Mouse (Mus musculus) heart, embryonic 11.5 days (tissue): ENCODE results near the gene Inf2. TPM values are rescaled to one million over a fixed set of nuclear protein-coding genes. Genes with fewer than 3 reads are reported as not detected.

Experiments
- ATAC-seq: fragments of 200-750 bp; cut with Nextera tagmentation; replicated peaks from 2 replicates; pipeline ENCODE4 v1.8.0; 2017; ENCODE audit warnings: moderate library complexity; ENCODE audit not compliant: insufficient number of reproducible peaks, low FRiP score, low TSS enrichment
- H3K27ac ChIP-seq: fragments of 300-500 bp; sonication (generic); 2 replicates; pipeline ENCODE4 v1.5.1; 2014; ENCODE audit warnings: mild to moderate bottlenecking, low read depth, low read length
- H3K27me3 ChIP-seq: fragments of 300-500 bp; sonication (generic); 2 replicates; pipeline ENCODE4 v1.6.1; 2014; ENCODE audit warnings: mild to moderate bottlenecking, low read length, mixed read lengths; ENCODE audit not compliant: control insufficient read depth, insufficient read depth
- H3K36me3 ChIP-seq: fragments of 300-500 bp; sonication (generic); 2 replicates; pipeline ENCODE4 v1.6.1; 2014; ENCODE audit warnings: mild to moderate bottlenecking, low read length, moderate library complexity, mixed read lengths; ENCODE audit not compliant: control insufficient read depth, insufficient read depth
- H3K4me1 ChIP-seq: fragments of 300-500 bp; sonication (generic); 2 replicates; pipeline ENCODE4 v1.6.1; 2014; ENCODE audit warnings: low read length; ENCODE audit not compliant: control insufficient read depth, insufficient read depth
- H3K4me2 ChIP-seq: fragments of 300-500 bp; sonication (generic); 2 replicates; pipeline ENCODE4 v1.6.1; 2014; ENCODE audit warnings: mild to moderate bottlenecking, moderate library complexity
- H3K4me3 ChIP-seq: fragments of 300-500 bp; sonication (generic); 2 replicates; pipeline ENCODE4 v1.5.1; 2014; ENCODE audit warnings: low read depth, low read length
- H3K9ac ChIP-seq: fragments of 300-500 bp; sonication (generic); 2 replicates; pipeline ENCODE4 v1.6.1; 2014; ENCODE audit warnings: mild to moderate bottlenecking, low read depth, low read length, moderate library complexity
- H3K9me3 ChIP-seq: fragments of 300-500 bp; sonication (generic); replicated peaks from 2 replicates; pipeline ENCODE4 v1.6.1; 2016; ENCODE audit warnings: low read length; ENCODE audit not compliant: control insufficient read depth
- WGBS: fragments of 180-500 bp; shearing (Covaris S2); extraction: QIAGEN DNeasy Blood & Tissue Kit; methylation state at CpG from one replicate; pipeline ENCODE4 v1.1.7; 2014; ENCODE audit not compliant: insufficient replicate concordance; 5-methylcytosine and 5-hydroxymethylcytosine counted together
- polyA plus RNA-seq: library from polyadenylated mRNA; unstranded; fragments of >200 nt; fragmentation: Nextera tagmentation; extraction: Ambion mirVana; gene quantifications from 2 replicates; pipeline ENCODE4 v1.2.1, GENCODE M21; 2014

Gene Inf2
- polyA plus RNA-seq, 1 experiment from 2014 or later = 3.8 TPM

DNA sequence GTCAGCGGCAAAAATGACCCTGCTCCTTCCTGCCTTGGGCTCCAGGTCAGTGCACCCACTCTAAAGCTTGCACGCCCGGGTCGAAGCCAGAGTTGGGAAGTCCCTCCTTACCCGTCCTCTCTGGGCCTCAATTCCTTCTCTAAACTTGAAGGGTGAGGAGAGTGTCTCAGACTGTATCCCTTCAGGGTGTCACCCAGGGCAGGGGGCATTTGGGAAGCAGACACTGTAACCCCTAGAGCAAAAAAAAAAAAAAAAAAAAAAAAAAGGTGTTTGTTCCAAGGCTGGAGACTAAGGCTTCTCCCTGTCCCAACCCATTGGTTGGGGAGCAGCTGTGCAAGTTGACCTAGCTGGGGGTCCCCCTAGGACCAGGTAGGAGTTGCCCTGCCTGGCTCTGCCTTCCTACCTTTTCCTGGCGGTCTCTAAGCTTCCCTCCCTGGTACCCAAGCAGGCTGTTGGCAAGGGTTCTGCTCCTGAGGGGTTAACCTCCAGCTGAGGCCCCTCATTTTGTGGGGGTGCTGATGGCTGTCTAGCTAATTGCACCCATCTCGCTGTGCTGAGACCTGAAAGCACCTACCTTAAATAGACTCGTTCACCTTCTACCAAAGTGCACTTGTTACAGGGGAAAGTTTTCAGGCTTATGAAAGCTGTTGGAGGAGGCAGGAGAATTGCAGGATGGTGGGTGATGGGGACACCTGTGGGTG, 1.1 kb downstream of the Inf2 start:
- no peaks in the 10 kb centered on the region for H3K9me3 ChIP-seq
- WGBS = 50% methylated on average over 8 of the region's 8 CpGs
- no peaks in the 10 kb centered on the region for H3K36me3 ChIP-seq
- peaks cover 5% of the 10 kb centered on the region; the same call in 1 of the 2 replicates for H3K27me3 ChIP-seq
- no peak overlapping the region for H3K27ac ChIP-seq
- no peak for ATAC-seq
- peak overlapping the region; percentile 64 for H3K4me3 ChIP-seq
- peak overlapping the region; percentile 94 for H3K4me2 ChIP-seq
- H3K4me1 ChIP-seq = peaks cover 43% of the 10 kb centered on the region
- peak overlapping the region; percentile 74; the same call in 1 of the 2 replicates for H3K9ac ChIP-seq

- H3K27ac ChIP-seq = no peak overlapping the region
- H3K9me3 ChIP-seq = no peaks in the 10 kb centered on the region
- ATAC-seq = no peak
- 62% methylated on average over 8 of the region's 8 CpGs for WGBS
- H3K9ac ChIP-seq = no peak overlapping the region
- H3K36me3 ChIP-seq = no peaks in the 10 kb centered on the region
- no peak overlapping the region for H3K4me3 ChIP-seq
- H3K4me1 ChIP-seq = peaks cover 52% of the 10 kb centered on the region
- no peak overlapping the region for H3K4me2 ChIP-seq
- peaks cover 5% of the 10 kb centered on the region; the same call in 1 of the 2 replicates for H3K27me3 ChIP-seq
Measured at GRCm38 (mm10) chr12:112590566-112591239, 2.1 kb downstream of the Inf2 start.

- H3K36me3 ChIP-seq = no peaks in the 10 kb centered on the region
- H3K27me3 ChIP-seq = peaks cover 5% of the 10 kb centered on the region; the same call in 1 of the 2 replicates
- WGBS = 81% methylated on average over 5 of the region's 5 CpGs
- no peak overlapping the region for H3K9ac ChIP-seq
- H3K4me3 ChIP-seq = no peak overlapping the region
- H3K9me3 ChIP-seq = no peaks in the 10 kb centered on the region
- H3K4me1 ChIP-seq = peaks cover 54% of the 10 kb centered on the region
- no peak overlapping the region for H3K27ac ChIP-seq
- H3K4me2 ChIP-seq = no peak overlapping the region
- no peak for ATAC-seq
Measured at GRCm38 (mm10) chr12:112591240-112591639, 2.7 kb downstream of the Inf2 start.

GRCm38 (mm10) chr12:112591730-112592129, 3.1 kb downstream of the Inf2 start:
- no peak for ATAC-seq
- Histone ChIP-seq H3K4me2 (no peak overlapping the region), H3K27me3 (peaks cover 5% of the 10 kb centered on the region; the same call in 1 of the 2 replicates), H3K9me3 (no peaks in the 10 kb centered on the region), H3K4me1 (peaks cover 57% of the 10 kb centered on the region), H3K36me3 (no peaks in the 10 kb centered on the region), H3K9ac (no peak overlapping the region), H3K27ac (no peak overlapping the region), H3K4me3 (no peak overlapping the region)
- WGBS = 77% methylated on average over 3 of the region's 3 CpGs

- Histone ChIP-seq H3K27me3 (peaks cover 3% of the 10 kb centered on the region; the same call in 1 of the 2 replicates), H3K36me3 (no peaks in the 10 kb centered on the region), H3K9me3 (no peaks in the 10 kb centered on the region), H3K4me1 (peaks cover 51% of the 10 kb centered on the region), H3K4me3 (no peak overlapping the region), H3K27ac (no peak overlapping the region), H3K9ac (no peak overlapping the region), H3K4me2 (no peak overlapping the region)
- 77% methylated on average over 21 of the region's 21 CpGs for WGBS
- no peak for ATAC-seq
Measured at GRCm38 (mm10) chr12:112592985-112593734, 4.6 kb downstream of the Inf2 start.

GRCm38 (mm10) chr12:112593951-112594915, 5.6 kb downstream of the Inf2 start:
- H3K27me3 ChIP-seq = 0 out of 2 replicates have a peak, but pooled peaks cover 3% of the 10 kb centered on the region
- H3K9ac ChIP-seq = no peak overlapping the region
- peak overlapping the region; percentile 62; the same call in 1 of the 2 replicates for H3K27ac ChIP-seq
- no peak overlapping the region for H3K4me3 ChIP-seq
- H3K9me3 ChIP-seq = no peaks in the 10 kb centered on the region
- 53% methylated on average over 16 of the region's 16 CpGs for WGBS
- peaks cover 55% of the 10 kb centered on the region for H3K4me1 ChIP-seq
- H3K36me3 ChIP-seq = no peaks in the 10 kb centered on the region
- no peak for ATAC-seq
- 0 out of 2 replicates have a peak overlapping the region, but pooled peaks have one; percentile 1 for H3K4me2 ChIP-seq

DNA sequence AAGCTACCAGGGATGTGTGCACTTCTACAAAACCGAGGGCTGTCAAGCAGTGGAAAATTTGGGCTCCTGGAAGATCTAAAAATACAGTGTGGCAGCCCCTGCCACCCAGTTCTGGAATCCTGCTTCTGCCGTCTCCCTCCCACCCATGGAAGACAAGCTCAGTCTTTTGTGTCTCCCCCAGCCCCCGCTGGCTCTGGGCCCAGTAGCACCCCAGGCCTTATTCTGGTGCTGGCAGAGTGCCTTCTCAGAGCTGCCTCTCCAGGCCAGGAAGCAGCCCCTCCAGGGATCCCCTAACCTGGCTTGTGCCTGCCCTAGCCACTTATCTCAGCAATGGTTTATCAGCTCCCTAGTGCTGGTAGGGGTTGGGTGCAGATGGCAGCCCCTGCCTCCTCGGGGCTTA, 6.4 kb downstream of the Inf2 start:
- ATAC-seq = no peak
- H3K36me3 ChIP-seq = no peaks in the 10 kb centered on the region
- peaks cover 55% of the 10 kb centered on the region for H3K4me1 ChIP-seq
- no peaks in the 10 kb centered on the region for H3K9me3 ChIP-seq
- H3K27me3 ChIP-seq = 0 out of 2 replicates have a peak, but pooled peaks cover 3% of the 10 kb centered on the region
- H3K27ac ChIP-seq = peak overlapping the region; percentile 62
- WGBS = 18% methylated on average over 4 of the region's 4 CpGs
- no peak overlapping the region for H3K4me3 ChIP-seq
- H3K4me2 ChIP-seq = 0 out of 2 replicates have a peak overlapping the region, but pooled peaks have one; percentile 23
- no peak overlapping the region for H3K9ac ChIP-seq
